Mouse (Mus musculus) liver, postnatal 0 days (tissue): ENCODE results near the gene Plekhg1.

Experiments
- CTCF ChIP-seq: sonication (generic); IDR thresholded peaks from 2 replicates; pipeline ENCODE4 v1.5.1; 2016; ENCODE audit warnings: antibody characterized with exemption, low read depth
- EP300 ChIP-seq: IDR thresholded peaks from 2 replicates; pipeline ENCODE4 v1.6.1; 2016; ENCODE audit warnings: antibody characterized with exemption, low read depth, mild to moderate bottlenecking

- TF ChIP-seq CTCF (no peak), EP300 (no peak)
Observed at GRCm38 (mm10) chr10:3847021-3847420, 106.9 kb downstream of the Plekhg1 start.
